Mouse (Mus musculus): ENCODE results near the gene Ogt.

GRCm38 (mm10) chrX:101638856-101639255 lies 1.0 kb upstream of the Ogt start:
- TF ChIP-seq CHD2 (IDR thresholded peaks at IDR 0.05; ENCODE audit: low read depth, low read length) (no peak), ZC3H11A (IDR thresholded peaks at IDR 0.05; ENCODE audit: borderline replicate concordance, low read depth, low read length) (no peak)
